Mouse (Mus musculus) heart, adult 9 months (tissue): ENCODE results near the gene Prep.
A peak's percentile ranks its signal among the peaks of the same experiment; 100 is the strongest.

Source experiments
- DNase-seq, 2 experiments: peaks; one replicate each; pipeline ENCODE4 v3.0.0; 2022; ENCODE audit warnings: low spot score in 2 of 2

Prep gene

GRCm38 (mm10) chr10:45066931-45067308 is at the start of gene Prep:
Prep (plus strand) TSS chr10:45067203.
- DNase-seq = peak; percentile 91 to 94

GRCm38 (mm10) chr10:45017352-45017751 is 49.7 kb upstream of the Prep start:
- DNase-seq = no peak

DNA sequence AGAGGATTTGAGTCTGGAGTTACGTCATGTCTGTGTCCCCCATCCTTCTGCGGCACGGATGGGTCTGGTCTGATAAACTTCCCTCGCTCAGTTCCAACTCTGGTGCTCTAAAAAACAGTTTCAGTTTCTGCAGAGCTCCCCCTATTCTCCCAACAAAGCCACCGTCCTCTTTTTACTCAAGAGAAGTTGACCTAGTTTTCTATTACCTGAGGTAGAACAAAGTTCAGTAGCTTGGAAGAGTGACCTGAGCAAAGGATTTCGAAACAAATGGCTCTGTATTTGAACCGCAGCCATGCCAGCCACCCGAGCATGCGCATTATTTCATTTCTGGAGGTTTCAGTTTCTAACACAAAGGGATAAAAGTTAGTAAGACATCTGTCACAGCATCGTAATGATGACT is 49.2 kb upstream of the Prep start:
- DNase-seq = no peak

DNA sequence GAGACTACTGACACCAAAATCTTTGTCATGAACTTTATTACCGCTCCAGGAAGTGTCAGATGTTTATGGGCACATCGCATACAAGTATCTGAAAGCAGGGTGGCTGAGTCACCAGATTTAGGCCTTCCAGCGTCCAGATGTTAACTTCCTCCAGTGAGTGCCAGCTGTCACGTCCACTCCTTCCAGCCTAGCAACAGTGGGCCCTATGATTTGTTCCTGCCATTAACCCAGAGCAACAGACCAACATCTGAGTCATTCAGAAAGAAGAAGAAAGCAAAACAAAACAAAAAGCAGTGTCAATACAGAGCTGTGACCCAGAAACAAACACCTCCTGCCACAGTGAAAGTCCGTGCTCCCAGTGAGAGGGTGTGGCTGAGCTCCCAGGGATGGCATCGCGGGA is 47.6 kb upstream of the Prep start:
- DNase-seq = peak in 1 of 2 experiments; percentile 23

DNA sequence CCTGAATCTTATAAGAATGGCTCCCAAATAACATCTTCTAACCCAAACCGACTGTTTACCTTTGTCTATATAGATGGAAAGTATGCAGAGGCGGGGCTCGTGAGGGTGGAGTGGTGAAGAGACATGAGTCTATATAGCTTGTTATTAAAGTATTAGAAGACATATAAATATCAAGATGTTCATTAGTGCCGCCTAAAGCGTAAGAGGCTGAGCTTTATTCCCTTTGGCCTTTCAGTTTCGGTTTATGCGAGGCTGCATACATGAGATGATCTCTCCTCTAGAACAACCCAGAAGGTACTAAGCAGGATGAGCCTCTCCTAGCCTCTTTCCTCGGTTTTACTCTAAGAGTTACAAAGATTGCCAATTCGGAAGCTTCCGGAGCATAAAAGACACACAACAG is 47.2 kb upstream of the Prep start:
- no peak for DNase-seq

DNA sequence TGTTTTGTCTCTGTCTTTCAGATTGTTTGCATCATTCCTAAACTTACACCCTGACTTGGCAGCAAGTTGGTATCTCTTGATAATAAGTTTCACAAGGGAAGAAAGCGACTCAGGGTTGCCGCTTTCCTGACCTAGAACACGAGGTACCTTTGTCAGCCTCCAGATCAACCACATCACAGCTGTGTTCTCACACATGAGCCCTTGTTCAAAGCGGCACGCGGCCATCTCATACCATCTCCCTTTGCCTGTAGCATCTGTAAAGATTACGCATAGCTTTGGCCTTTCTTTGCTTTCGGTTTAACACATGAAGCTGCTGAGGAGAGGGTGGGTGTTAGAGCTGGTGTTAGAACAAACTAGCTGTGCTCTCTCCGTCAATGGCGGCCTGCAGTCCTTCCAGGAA is 46.7 kb upstream of the Prep start:
- DNase-seq = no peak

DNA sequence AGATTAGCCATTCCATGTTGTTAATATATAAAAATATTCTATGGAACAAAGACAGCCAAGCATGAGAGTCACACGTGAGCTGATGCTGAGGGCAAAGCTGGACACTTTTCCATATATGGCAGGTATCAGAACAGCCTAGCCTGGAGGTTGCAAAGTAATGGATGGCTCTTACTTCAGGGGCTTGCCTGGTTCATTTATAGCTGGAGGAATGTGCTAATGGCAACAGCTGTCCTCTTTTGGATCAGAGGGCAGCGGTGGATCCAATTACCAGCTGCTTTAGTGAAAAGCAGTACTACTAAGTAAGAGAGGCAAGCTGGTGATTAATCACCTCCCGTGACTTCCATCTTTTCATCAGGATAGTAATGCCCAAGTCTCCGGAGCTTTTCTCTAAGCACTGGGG is 41.8 kb upstream of the Prep start:
- DNase-seq = no peak

GRCm38 (mm10) chr10:45026935-45027334 is 40.1 kb upstream of the Prep start:
- DNase-seq = no peak

GRCm38 (mm10) chr10:45045268-45045928 is 21.6 kb upstream of the Prep start:
- DNase-seq = peak; percentile 17 to 58

DNA sequence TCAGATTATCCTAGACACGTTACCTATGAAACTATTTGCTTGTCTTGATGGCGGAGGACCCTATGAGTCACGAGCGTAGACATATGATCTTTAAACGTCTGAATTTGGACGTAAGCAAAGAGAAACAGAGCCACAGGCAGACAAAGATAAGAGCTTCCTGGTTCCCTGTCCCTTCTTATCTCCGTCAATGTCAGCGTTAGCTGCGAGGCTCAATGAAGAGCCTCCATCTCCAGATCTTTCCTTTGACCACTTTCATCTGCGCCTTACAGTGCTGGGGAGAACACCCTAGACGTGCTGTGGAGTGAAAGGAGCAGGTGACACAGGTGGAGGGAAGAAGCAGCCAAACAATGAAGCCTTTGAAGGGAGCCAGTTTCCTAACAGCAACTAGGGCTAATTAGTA is 18.8 kb upstream of the Prep start:
- DNase-seq = no peak

DNA sequence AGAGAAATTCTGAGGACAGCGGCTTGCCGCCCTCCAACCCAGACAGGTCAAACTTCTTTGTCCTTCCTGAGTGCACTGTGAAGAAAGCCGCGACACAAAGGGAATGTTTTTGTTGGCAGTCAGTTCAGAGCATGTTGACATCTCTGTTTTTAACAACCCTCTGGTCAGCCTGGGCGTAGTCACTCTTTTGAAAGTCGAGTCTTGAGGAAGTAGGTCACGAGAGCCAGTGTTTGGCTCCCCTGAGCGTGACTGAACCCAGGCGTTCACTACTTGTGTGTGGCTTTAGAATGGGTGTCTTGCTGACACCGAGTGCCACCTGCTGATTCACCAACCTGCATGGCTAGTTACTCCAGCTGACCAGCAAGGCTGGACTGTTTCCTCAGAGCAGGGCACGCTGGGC is 18.4 kb upstream of the Prep start:
- peak; percentile 44 to 53 for DNase-seq

DNA sequence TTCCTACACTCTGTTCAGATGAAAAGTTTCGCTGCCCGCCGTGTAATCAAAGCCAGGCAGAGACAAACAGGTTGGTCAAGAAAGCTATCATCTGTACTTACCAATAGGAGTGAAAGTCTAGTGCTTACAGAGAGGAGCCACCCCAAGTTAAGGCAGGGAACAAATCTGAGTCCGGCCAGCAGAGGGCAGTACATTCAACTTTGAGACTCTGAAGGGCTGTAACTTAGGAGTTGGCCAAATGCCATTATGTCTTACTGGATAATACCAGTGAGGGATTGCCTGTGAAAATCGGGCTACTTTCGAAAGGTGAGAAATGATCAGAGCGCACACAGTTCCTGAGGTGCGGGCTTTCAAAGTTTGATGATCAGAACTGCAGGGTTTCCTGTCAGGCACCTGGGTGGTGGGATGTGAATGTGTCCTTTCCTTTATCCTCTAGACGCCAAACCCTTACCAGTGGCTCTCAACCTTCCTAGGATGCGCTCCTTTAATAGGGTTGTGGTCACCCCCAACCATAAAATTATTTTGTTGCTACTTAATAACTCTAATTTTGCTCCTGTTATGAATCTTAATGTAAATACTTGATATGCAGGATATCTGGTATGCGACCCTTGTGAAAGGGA is 15.8 kb upstream of the Prep start:
- peak; percentile 36 to 53 for DNase-seq

- no peak for DNase-seq
These were observed 8.6 kb upstream of the Prep start for GRCm38 (mm10) chr10:45058361-45058760.

DNA sequence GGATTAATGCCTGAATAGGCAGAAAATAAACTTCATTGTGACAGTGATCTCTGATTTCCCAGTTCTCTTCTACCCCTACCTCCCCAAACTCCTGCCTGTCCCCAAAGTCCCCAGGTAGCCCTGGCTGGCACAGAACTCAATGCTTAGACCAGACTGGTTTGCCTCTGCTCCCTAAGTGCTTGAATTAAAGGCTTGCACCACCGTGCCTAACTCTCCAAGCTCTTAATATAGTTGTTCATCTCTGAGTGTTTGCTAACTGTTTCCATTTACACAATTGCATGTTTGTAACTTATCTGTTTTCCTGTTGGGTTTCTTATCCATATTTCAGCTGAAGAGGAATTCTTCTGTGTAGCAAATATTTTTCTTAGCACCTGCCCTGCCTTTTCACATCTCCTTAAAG is 6.2 kb upstream of the Prep start:
- DNase-seq = no peak

GRCm38 (mm10) chr10:45066131-45066930 is 672 bp upstream of the Prep start:
- no peak for DNase-seq

DNA sequence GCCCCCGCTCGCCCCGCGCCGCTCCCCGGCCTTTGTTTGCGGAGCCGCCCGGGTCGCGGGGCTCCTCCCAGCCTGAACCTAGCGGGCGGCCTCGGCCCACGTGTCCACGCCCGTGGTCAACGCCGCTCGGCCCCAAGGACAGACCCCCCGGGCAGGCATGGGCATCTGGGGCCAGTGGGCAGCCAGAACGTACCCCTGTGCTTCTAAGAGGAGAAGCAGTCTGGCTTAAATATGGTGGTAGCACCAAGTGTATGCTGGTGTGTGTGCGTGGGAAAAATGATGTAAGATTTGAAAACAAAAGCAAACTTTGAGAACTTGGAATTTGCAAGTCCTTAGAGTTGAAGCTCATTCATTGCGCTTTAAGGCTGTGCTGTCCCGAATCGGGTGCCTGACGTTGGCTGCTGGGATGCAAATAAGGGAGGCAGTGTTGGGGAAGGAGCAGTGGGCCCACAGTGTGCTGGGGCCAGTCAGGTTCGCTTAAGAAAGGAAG is 478 bp downstream of the Prep start:
- peak in 1 of 2 experiments; percentile 17 for DNase-seq

DNA sequence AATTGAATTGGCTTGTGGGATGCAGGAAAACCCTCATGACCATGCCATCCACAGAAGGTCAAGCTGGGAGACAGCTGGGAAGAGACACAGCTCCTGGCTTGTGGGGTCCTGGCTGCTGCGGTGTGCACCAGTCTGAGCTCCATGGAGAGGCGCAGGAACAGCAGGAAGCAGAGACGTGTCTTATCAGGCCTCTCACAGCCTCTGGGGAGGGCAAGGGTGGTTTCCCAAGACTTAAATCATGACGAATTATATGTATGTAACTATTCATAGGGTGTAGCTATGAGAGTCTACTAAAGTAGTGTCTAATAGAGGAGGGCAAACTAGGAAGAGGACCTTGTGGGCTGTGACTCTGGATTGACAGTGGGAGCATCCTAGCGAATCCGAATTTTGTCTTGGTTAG is 2.6 kb downstream of the Prep start:
- DNase-seq = no peak

GRCm38 (mm10) chr10:45070362-45070761 is 3.4 kb downstream of the Prep start:
- peak in 1 of 2 experiments; percentile 26 for DNase-seq

- DNase-seq = no peak
These were observed 4.2 kb downstream of the Prep start for GRCm38 (mm10) chr10:45070929-45071813.

DNA sequence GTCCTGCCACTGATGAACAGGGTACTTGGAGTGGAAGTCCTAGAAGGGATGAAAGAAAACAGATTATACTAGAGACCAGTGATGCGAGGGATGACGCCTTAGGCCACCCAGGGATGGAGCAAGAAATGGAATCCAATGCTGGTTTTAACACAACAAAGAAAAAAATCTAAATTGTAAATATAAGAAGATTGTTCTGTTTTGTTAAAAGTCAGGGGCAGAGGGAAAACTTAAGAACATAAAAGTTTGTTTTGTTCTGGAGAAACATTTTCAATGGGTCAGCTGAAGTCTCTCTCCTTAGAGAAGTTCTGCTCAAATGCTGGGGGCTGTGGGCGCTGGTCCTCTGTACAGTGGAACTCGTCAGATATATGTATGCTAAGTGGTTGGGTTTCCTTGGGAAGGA is 5.3 kb downstream of the Prep start:
- DNase-seq = no peak

DNA sequence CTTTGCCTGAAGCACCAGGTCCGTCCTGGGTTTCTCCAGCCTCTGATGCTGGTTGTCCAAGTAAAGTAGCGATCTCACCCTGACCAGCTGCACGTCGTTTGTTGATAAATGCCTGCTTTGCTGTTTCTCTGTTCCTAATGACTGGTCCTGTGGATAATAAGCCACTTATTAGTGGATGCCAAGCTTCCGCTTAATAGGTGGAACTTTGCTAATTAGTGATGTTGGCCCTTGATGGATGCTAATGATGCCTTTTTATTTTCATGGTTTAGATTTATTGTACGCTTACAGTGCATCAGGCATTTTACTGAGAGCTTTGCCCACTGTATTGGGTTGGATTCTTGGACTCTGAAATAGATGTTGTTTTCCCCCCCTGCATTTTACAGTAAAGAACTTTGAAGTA is 7.5 kb downstream of the Prep start:
- DNase-seq = no peak
